Mouse (Mus musculus): ENCODE measurements around the gene Dock2.

Gene Dock2

GRCm38 (mm10) chr11:34194158-34194941, 589.3 kb downstream of the Dock2 start:
- DNase-seq (ENCODE audit: low spot score in 2 of 2): no peak

DNA sequence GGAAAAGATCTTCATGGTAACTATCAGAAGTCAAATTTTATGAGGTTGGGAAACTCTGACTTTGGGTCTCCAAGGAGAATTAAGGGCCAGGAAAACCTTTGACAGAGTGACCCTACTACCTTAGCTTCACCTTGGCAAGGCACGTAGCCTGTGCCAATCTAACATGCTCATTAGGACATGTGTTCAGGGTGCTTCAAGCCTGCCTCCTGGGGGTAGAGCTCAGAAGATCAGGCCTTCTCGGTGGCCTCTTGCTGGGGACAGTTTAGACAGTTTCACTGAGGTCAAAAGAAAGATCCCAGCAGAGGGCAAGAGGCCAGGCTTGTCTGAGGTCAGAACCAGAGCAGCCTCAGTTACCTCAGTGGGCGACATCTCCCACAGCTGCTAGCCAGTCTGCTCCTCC, 590.0 kb downstream of the Dock2 start:
- DNase-seq (ENCODE audit: low spot score in 2 of 2): no peak

DNA sequence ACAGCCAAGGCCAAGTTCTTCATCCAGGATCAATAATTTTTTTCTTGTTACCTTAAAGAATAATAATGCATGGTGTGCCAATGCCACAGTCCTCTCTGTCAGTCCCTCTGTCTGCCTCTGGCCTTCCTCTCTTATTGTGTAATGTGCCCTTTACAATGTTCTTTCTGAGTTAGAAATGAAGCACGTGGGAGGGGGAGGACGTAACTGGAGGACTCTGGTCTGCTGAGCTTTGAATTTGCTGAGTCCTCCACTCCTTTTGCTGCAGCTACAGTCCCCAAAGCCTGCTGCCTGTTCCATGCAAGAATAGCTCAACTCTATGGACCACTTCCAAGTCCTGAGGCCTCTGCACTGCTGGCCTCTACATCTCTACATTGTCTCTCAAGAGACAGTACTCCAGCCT, 599.4 kb downstream of the Dock2 start:
- no peak for DNase-seq (ENCODE audit: low spot score in 2 of 2)

DNA sequence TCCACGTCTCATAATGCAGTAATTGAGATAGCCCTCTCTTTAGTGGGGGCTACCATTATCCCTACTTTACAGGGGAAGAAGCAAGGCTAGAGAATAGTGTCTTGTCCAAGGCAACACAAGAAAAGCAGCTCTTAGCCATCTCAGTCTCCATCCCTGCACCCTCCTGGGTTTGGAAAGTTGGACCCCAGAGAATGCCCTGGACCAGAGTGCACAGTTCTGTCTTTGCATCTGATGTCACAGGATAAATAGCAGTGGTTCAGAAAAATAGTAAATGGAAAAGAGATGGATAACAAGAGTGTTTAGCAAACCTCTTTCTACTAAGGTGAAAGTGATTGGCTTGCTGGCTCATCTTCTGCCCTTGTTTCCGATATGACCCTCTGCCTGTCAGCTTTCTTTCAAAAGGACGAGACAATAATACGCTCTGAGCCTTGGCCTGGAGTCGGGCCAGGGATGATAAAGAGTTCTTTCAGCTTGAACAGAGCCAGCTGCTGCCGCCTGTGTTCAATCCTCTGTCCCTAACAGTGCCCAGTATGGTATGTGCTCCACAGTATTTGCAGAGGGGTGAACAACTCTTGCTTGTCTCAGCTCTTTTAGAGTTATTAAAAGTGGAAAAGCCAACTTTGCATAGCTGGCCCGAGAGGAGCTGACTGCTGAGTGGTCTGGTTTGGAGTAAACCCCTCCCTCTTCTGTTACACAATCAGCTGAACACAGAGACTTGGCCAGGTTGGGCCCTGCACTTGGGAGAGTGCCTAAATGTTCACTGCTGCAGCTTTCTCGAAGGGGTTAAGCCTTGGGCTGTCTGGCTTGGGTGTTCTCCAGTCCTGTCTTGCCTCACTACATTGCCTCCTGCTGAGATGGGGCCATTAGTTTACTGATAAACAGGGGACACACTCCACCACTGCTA, 602.2 kb downstream of the Dock2 start:
- no peak for DNase-seq (ENCODE audit: low spot score in 2 of 2)

DNA sequence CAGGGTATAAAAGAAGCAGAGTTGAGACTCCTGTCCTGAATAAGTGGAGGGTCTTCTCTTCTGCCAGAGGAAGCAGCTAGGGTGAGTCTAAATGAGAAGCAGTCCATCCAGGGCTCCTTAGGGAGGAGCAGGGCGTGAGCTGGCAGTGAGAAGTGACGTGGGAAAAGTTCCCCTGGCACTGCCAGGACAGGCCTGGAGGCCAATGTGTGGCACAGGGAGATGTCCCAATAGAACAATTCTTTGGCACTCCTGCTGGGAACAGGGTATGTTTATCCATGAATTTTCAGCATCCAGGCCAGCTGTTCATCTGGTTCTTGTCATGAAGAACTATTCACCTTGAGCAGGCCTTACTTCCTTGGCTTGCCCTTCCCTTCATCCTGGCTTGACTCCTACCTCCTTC, 604.9 kb downstream of the Dock2 start:
- no peak for DNase-seq (ENCODE audit: low spot score in 2 of 2)

Data from natural killer cell, adult 2 months (primary cell).